Mouse (Mus musculus): ENCODE data around the gene Gm49450.
"Not testable (repeated sequence)": the region's sequence is repeated elsewhere in the genome, so short reads cannot be mapped to it uniquely, and the experiment has no call there.

Gm49450 gene

DNA sequence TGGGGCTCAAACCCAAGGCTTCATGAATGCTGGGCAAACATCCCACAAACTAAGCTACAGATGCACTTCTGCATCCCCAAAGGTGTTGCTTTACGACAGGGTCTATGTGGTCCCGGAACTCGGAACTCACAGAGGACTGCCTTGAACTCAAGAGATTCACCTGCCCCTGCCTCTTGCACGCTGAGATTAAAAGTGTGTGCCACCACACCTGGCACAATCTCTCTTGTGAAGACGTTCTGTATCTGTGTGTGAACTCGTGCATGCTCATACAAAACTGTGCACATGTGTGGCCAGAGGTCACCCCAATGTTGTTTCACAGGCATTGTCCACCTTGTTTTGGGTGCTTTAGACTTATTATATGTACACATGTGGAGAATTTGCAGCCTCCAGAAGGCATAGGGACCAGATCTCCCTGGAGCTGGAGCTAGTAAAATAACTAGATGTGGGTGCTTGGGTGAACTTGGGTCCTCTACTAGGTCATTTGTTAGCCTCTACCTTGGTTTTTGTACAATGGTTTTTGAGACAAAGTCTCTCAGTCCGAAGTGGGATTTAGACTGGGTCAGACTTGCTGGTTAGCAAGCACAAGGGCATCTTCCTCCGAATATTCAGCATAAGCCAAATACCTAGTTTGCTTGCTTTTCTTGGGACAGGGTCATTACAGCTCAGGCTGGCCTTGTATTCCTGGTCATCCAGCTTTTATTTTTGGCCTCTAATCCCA lies 23.2 kb downstream of the Gm49450 start:
- no peak for ATAC-seq (ENCODE audit: insufficient number of reproducible peaks, low FRiP score, low TSS enrichment)

DNA sequence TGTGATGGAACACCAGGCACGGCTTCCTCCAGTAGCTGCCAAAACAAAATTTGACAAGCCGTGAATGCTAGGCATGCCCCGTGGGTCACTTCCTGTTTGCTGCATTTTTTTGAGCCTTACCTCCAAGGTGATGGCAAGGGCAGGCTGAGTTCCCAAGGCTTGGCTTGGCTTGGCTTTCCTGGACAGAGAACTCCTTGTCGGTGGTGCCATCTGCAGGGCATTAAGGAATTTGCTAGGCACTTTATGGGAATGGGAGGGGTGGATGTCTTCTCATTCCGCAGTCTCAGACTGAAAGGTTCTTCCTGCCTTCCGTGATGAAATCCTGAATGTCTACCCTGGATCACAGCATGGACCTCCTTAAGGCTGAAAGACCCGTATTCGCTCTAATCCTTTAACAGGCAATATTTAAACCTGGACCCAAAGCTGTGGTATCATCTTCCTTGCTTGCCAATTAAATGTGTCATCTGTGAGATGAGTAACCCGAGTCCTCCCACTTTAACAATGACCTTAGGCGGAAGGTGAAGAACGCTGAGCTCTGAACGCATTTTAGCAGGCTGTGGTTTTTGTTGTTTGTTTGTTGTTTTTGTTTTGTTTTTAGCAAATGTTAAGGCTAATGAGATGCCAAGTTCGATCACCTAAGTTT lies 24.6 kb downstream of the Gm49450 start:
- ATAC-seq (ENCODE audit: insufficient number of reproducible peaks, low FRiP score, low TSS enrichment), result peak; percentile 65; the same call in 1 of the 2 replicates

DNA sequence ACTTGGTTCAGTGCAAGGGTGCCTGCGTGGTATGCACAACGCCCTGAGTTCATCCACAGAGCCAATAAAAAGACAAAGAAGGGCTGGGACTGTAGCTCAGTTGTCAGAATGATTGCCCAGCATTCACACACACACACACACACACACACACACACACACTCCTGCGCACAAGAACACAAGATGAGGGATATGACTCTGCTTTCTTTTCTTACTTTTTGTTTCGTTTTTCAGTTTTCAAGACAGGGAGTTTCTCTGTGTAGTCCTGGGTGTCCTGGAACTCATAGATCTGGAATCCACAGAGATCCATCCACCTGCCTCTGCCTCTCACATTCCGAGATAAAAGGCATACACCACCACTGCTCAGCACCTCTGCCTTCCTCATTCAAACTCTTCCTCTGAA lies 25.8 kb downstream of the Gm49450 start:
- ATAC-seq (ENCODE audit: insufficient number of reproducible peaks, low FRiP score, low TSS enrichment), result no peak

DNA sequence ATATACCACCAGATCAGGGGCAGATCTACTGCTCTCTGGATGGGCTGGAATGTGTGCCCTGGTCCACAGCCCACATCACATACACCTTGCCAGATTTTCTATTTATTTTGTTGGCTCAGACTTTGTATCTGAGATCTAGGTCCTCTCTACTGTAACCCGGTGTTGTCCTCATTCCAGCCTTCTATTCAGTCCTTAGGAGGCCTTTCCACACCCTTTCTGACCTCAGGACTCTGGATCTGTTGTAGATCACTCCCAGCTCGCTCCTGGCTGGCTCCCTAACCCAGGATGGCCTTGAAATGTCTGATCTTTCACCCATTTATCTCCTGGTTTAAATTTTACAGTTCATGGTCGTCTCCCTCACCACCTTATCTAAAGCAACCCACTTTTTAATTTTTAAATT lies 28.7 kb downstream of the Gm49450 start:
- ATAC-seq (ENCODE audit: insufficient number of reproducible peaks, low FRiP score, low TSS enrichment), result no peak

DNA sequence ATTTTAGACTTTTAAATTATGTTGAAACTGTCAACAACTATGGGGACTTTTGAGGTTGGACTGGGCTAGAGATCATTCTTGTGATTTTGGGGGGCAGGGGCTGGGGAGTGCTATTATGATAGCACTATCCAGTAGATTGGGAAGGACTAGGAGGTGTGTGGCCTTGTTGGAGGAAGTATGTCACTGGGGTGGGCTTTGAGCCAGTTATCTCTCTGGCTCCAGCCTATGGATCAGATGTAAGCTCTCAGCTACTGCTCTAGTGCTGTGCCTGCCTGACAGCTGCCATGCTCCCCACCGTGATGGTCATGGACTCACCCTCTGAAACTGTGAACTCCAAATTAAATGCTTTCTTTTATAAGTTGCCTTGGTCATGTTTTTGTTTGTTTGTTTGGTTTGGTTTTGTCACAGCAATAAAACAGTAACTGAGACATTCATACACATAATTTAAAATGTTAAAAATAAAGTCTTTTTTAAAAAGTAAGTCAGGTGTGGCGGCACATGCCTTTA lies 30.3 kb downstream of the Gm49450 start:
- ATAC-seq (ENCODE audit: insufficient number of reproducible peaks, low FRiP score, low TSS enrichment), result no peak

DNA sequence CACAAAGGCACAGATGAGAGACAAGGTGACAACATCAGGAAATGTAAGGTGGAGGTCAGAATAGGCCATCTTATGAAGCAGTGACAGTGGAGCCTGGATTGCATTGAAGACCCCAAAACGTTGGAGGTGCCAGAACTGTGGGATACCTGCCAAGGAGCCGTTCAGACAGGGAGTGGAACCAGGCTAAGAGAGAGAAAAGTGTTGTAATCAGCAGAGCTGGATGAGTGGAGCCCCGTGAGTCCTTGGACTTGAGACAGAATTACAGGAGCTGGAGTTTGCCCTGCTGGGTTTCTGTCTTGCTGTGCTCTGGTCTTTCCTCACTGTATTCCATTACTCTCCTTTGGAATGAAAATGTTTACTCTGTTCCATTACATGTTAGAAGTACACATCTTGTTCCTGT lies 30.8 kb downstream of the Gm49450 start:
- no peak for ATAC-seq (ENCODE audit: insufficient number of reproducible peaks, low FRiP score, low TSS enrichment)

DNA sequence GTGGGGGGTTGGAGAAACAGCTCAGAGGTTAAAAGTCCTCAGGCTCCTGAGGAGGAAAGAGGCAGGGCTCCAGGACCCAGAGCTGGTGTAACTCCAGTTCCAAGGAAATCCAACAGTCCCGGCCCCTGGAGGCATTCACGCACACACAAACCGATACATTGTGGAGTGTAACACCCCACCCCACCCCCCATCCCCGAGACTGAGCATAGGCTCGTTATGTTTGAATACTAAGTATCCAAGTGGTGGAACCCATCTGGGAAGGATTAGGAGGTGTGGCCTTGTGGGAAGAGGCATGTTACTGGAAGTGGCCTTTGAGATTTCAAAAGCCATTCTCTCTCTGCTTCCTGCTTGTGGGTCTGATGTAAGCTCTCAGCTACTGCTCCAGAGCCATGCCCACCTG lies 31.8 kb downstream of the Gm49450 start:
- no peak for ATAC-seq (ENCODE audit: insufficient number of reproducible peaks, low FRiP score, low TSS enrichment)

DNA sequence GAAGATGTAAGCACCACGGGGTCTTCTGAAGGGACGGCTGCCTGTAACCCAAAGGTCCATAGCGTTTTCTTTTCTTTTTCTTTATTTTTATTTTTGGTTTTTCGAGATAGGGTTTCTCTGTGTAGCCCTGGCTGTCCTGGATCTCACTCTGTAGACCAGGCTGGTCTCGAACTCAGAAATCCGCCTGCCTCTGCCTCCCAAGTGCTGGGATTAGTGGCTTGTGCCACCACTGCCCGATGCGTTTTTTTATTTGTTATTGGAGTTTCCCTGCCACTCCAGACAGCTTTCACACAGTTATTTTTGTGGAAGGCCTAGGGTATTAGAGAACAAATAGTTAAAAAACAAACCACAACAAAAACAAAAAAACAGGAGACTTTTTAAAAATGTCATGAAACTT lies 34.9 kb downstream of the Gm49450 start:
- ATAC-seq (ENCODE audit: insufficient number of reproducible peaks, low FRiP score, low TSS enrichment), result not testable (repeated sequence)

DNA sequence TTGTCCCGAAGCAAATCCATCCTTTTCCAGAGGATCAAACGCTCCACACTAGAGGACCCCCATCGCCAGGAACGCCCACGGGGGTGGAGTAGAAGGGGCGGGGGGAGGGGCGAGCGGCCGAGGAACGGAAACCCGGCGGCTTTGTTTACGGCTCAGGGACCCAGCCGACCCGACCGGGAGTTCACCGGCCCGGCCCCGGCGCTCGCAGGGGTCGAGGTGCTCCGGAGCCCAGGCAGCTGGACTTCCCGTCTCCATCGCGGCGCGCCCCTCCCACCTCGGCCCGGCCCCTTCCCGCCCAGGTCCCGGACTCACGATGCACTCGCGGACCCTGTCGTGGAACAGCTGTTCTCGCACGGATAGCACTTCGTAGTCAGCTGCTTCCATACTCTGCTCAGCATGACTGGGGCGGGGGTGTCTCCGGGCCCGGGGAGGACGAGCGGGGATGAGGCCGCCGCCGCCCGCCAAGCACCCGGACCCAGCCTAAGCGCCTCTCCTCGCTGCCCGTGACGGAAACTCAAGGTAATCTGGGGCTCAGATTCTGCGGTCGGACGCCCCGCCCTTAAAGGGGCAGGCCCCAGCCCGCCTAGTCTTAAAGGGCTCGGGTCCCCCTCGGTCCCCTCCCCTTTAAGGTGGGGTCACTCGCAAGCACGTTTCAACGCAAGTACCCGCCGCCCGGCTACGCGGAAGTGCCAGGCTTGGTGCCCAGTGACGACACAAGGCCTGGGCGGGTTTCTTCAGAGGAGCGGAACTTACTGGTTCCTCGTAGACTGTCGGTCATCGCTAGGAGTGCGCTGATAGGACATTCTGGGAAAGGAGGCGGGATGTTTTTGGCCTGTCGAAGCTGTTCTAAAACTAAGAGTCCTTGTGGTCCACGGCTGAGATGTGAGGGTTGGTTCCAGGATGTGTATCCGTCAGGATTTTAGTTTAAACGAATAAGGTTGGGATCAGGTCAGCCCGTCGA lies 35.5 kb downstream of the Gm49450 start, which contains the start of gene Lmbr1l:
Gene Lmbr1l (minus strand): TSS at position 694 of the 961 bp plus-strand sequence.
- peak; percentile 99 for ATAC-seq (ENCODE audit: insufficient number of reproducible peaks, low FRiP score, low TSS enrichment)

DNA sequence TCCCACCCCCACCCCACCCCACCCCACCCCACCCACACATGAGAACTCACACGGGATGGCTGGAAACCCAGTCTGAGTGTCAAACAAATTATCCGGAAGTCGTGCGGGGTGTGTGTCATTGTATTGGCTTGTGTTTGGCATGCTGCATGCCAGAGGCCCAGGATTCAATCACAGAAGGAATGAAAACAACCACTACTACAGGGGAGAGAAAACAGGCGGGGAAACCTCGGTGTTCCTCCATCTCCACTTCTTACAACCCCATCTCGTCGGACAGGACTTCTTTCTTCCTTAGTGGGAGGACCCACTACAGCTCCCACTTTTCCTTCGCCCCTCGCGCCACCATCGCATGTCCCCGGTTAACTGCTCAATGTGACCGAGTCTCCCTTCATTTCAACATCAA lies 36.3 kb downstream of the Gm49450 start:
- no peak for ATAC-seq (ENCODE audit: insufficient number of reproducible peaks, low FRiP score, low TSS enrichment)

DNA sequence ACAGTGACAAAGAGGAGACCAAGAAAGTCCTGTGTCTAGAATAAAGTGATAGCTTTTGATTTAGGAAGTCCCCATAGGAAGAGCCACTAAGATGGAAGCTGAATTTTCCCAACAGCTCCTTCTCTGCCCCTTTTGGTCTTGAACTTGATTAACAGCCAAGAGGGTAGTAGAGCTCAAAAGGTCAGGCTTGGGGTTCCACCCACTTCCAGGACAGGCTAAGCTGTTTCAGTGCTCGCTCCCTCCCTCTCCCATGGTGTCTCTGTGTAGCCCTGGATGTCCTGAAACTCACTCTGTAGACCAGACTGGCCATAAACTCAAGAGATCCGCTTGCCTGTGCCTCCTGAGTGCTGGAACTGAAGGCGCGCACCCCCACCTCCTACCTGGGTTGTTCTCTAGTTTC lies 37.3 kb downstream of the Gm49450 start:
- no peak for ATAC-seq (ENCODE audit: insufficient number of reproducible peaks, low FRiP score, low TSS enrichment)

DNA sequence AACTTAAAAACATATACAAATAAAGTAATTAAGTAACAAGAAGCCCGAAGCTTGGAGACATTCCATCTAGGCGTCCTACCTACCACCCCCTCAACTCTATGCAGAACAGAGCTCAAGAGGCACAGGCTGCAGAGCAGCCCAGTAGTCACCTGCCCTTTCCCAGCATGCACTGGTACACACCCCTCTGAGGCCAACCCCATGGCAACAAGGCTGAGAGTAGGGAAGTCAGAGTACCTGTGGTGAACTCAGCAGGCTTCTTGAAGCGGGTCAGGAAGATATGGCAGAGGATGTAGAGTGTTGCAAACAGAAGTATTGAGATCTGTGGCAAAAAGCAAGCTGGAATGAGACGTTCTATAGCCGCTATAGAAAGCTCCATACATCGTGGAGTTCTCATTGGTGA lies 38.4 kb downstream of the Gm49450 start:
- ATAC-seq (ENCODE audit: insufficient number of reproducible peaks, low FRiP score, low TSS enrichment), result no peak

DNA sequence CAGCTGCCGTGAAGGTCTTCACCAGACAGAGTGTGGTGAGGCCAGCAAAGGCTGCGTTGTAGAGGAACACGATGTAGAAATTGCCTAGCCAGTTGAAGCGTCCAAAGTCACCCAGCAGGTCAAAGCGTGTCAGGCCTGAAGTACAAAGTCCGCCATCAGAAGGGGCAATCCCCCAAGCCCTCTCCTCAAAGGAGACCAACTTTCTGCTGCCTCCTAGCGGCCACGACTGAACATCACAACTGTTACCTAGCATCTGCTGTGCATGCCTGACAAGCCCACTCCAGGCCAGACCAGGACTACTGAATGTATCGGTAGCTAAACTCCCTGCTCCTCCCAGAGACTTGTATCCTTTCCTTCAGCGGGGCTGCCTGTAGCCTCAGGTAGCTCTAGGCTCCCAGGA lies 48.7 kb downstream of the Gm49450 start:
- no peak for ATAC-seq (ENCODE audit: insufficient number of reproducible peaks, low FRiP score, low TSS enrichment)

DNA sequence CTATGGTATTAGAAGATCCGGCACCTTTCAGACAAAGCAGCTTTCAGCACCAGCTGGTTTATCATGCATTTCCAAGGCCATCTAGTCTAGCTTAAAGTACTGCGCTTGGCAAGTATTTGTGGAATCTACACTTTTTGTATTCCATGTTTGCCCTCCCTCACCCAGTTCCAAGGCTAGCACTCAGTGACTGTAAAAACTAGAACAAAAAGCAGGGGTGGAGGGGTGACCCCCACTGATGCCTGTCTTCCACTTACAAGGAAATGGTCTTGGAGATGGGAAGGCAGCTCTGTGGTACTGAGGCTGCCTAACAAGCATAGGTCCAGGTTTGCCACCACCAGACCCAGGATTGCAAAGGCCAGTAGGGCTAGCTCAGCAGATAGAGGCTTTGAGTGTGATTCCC lies 50.8 kb downstream of the Gm49450 start:
- ATAC-seq (ENCODE audit: insufficient number of reproducible peaks, low FRiP score, low TSS enrichment), result no peak

DNA sequence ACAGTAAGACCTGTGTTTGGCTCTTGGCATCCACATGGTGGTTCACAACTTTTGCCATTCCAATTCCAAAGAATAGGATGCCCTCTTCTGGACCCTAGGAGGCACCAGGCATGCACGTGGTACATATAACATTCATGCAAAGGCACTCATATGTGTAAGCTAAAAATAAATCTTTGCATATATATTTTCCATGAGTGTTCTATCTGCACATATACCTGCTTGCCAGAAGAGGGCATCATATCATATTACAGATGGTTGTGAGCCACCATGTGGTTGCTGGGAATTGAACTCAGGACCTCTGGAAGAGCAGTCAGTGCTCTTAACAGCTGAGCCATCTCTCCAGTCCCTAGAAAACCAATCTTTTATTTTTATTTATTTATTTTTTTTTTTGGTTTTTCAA lies 51.8 kb downstream of the Gm49450 start:
- no peak for ATAC-seq (ENCODE audit: insufficient number of reproducible peaks, low FRiP score, low TSS enrichment)

DNA sequence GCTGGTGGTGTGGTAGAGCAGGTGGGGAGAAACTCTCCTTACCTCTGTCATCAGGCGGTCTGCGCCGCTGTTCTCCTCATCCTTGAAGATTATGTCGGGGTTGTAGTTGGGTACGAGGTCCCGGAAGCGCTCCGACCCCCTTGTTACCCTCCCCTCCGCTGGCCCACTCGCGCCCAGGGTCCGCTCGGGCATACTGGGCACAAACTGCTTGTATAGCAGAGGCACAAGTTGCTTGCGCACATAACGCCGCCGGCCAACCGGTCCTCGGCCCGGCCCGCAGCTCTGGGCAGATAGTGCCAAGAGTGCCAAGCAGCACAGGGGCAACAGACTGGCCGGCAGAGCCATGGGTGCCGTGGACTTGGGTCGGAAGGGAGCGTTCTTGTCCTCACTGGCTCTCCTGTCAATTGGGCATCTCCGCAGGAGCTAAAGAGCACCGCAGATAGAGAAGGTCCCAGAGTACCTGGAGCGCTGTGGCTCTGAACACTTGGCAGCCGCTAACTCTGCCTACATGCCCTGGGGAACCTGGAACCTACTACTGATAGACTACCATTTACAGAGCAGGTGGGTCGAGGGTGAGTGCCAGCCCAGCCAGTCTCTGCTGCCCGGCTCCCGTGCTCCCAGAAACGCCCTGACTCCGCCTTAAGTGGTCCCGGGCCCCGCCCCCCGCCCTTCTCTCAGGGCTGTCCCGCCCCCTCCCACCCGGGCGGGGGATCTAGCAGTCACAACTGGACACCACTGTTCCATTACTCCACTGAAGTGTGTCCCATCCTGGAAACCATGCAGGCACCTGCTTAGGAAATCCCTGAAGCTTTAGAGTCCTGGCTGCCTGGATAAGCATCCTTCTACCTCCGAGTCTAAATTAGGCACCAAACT lies 55.2 kb downstream of the Gm49450 start, which contains the start of gene Dhh:
Gene Dhh (minus strand): TSS at position 613 of the 873 bp plus-strand sequence.
- no peak for ATAC-seq (ENCODE audit: insufficient number of reproducible peaks, low FRiP score, low TSS enrichment)

DNA sequence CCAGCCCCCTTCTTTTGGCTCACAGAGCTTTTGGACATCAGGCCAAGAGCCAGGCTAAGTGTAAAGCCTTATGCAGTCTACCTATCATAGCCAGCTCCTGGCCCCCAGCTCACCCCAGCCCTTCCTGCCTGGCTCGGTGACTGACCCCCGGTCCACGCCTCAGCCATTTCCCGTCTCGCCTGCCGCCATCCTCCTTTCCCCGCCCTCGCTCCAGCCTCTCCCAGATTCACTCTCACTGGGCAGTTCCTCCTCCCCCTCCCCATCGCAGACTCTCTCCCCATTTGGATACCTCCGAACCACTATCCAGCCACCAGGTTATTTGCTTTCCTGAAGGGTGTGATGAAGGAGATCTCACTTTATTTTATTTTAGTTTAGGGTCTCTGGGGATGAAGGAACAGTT lies 55.9 kb downstream of the Gm49450 start:
- no peak for ATAC-seq (ENCODE audit: insufficient number of reproducible peaks, low FRiP score, low TSS enrichment)

DNA sequence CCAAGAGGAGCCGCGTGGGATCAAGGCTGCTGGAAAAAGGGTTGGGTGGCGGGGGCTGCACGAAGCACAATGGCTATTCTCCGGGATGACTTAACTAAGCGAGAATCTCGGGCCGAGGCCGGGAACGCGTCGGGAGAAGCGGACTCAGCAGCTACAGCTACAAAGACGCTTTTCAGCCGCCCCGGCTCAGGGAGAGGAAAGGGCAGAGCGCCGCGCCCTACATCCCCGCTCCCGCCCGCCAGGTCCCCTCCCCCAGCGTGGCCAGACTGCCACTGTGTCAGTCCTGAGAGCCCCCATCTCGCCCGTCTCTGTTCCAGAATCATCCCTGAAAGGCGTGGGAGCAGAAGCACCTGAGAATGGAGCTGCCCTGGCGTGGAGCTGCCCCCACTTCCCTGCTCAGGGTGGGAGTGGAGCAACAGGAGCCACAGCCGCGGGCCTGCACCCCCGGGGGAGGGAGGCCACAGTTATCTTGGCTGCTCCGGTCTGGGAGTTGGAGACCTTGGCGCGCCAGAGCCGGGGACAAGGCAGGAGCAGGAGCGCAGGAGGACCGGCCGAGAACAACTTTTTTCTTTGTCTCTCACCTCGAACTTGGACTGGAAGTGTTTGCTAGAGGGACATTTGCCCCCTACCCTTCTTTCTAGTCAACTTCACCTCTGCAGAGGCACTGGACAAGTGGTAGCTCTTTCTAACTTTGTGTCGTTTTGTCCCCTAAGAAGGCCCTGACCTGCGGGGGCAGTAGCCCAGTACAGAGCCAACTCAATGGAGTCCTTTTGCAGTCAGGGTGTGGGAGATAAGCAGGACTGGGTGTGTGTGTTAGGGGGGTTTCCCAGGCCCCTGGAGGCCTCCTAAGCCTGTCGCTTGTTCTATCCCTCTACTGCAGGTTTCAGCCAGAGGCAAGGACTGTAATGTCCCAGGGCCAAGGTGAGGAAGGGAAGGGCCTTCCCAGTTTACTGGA lies 57.4 kb downstream of the Gm49450 start:
- no peak for ATAC-seq (ENCODE audit: insufficient number of reproducible peaks, low FRiP score, low TSS enrichment)
